In genomic region chr8:18328521-18328920, GRCm38 (mm10) we compare ENCODE assay signal across 20 mouse cellular contexts.
DNase-seq lines count a peak whose midpoint lies in the region; ATAC-seq and TF ChIP-seq lines count a peak whose summit lies in the region.
"Had no signal": no experiment of that assay in that cellular context is flagged by ENCODE, and none has a peak within 500 bp of the region (broad histone marks: within the 10 kb centered on the region; RNA-seq: fewer than 3 reads in every experiment).

No protein-coding gene starts in this region.

- no peak overlapping the region for H3K4me3 ChIP-seq in liver, adult 2 months (ENCODE audit: insufficient read depth, low read depth, low read length)
- H3K4me3 ChIP-seq in liver, embryonic 11.5 days (ENCODE audit: low read depth, low read length) = no peak overlapping the region
- H3K4me3 ChIP-seq: embryonic facial prominence, embryonic 12.5 days; forebrain, embryonic 12.5 days; heart, embryonic 12.5 days; hindbrain, embryonic 10.5 days had no signal

- TF ChIP-seq POLR2A in liver, adult 2 months (IDR thresholded peaks at IDR 0.05; ENCODE audit: extremely low read depth, insufficient read depth, low read length) = no peak

- no peaks in the 10 kb centered on the region for H3K27me3 ChIP-seq in liver, adult 2 months (ENCODE audit: control insufficient read depth, insufficient read depth, low read length)
- no peaks in the 10 kb centered on the region for H3K27me3 ChIP-seq in liver, embryonic 11.5 days (replicated peaks; ENCODE audit: control insufficient read depth, insufficient read depth, low read length)
- H3K27me3 ChIP-seq: embryonic facial prominence, embryonic 12.5 days; forebrain, embryonic 12.5 days; heart, embryonic 12.5 days had no signal

- peak; percentile 1 for DNase-seq in liver, adult 2 months (ENCODE audit: extremely low read depth, low read depth, low spot score)
- no peak for DNase-seq in liver, embryonic 11.5 days (ENCODE audit: low spot score)
- DNase-seq in kidney, adult 9 months = peak; percentile 84
- peak; percentile 54 for DNase-seq in kidney, postnatal 10 days
- peak; percentile 7 for DNase-seq in kidney, postnatal 4 days
- no peak for DNase-seq in adrenal gland, postnatal 36 days
- DNase-seq: adrenal gland, adult 8-10 months; cerebellum, adult 11 months; cerebellum, adult 8-10 months; cerebellum, postnatal 14 days; embryo, embryonic 11 days; gastrocnemius, postnatal 10 days; heart, adult 18-20 months had no signal

- no peaks in the 10 kb centered on the region for H3K36me3 ChIP-seq in liver, adult 2 months (ENCODE audit: control insufficient read depth, insufficient read depth, low read length)
- H3K36me3 ChIP-seq in liver, embryonic 11.5 days (ENCODE audit: control insufficient read depth, insufficient read depth, low read length) = no peaks in the 10 kb centered on the region
- H3K36me3 ChIP-seq: embryonic facial prominence, embryonic 12.5 days; forebrain, embryonic 12.5 days; heart, embryonic 12.5 days; hindbrain, embryonic 10.5 days had no signal

- no peak overlapping the region for H3K27ac ChIP-seq in liver, adult 2 months (replicated peaks; ENCODE audit: insufficient read depth, low read depth, low read length)
- H3K27ac ChIP-seq in liver, embryonic 11.5 days (ENCODE audit: low read depth, low read length) = no peak overlapping the region
- H3K27ac ChIP-seq: embryonic facial prominence, embryonic 12.5 days; forebrain, embryonic 12.5 days; hindbrain, embryonic 10.5 days; hindbrain, embryonic 14.5 days had no signal

- H3K9me3 ChIP-seq in liver, embryonic 11.5 days (ENCODE audit: control insufficient read depth, low read length) = no peaks in the 10 kb centered on the region
- H3K9me3 ChIP-seq: embryonic facial prominence, embryonic 12.5 days; forebrain, embryonic 12.5 days; heart, embryonic 12.5 days; hindbrain, embryonic 10.5 days had no signal

- H3K9ac ChIP-seq in liver, adult 2 months (ENCODE audit: low read depth, low read length) = no peak overlapping the region
- H3K9ac ChIP-seq in liver, embryonic 11.5 days (ENCODE audit: low read depth, low read length) = no peak overlapping the region
- H3K9ac ChIP-seq: embryonic facial prominence, embryonic 12.5 days; forebrain, embryonic 12.5 days; heart, embryonic 12.5 days; hindbrain, embryonic 14.5 days had no signal

- TF ChIP-seq CTCF in liver, adult 2 months (IDR thresholded peaks at IDR 0.05; ENCODE audit: low read depth, low read length) = no peak

- WGBS in liver, adult 2 months = 78% methylated on average over 2 of the region's 2 CpGs
- 86% methylated on average over 2 of the region's 2 CpGs for WGBS in liver, embryonic 11.5 days

- H3K79me2 ChIP-seq in liver, adult 2 months (ENCODE audit: control insufficient read depth, insufficient read depth, low read length) = no peaks in the 10 kb centered on the region

- no peaks in the 10 kb centered on the region for H3K4me1 ChIP-seq in liver, adult 2 months (ENCODE audit: control insufficient read depth, insufficient read depth, low read length)
- H3K4me1 ChIP-seq in liver, embryonic 11.5 days (replicated peaks; ENCODE audit: control insufficient read depth, insufficient read depth, low read length) = no peaks in the 10 kb centered on the region
- H3K4me1 ChIP-seq: embryonic facial prominence, embryonic 12.5 days; forebrain, embryonic 12.5 days; heart, embryonic 12.5 days; hindbrain, embryonic 10.5 days had no signal

- no peak overlapping the region for H3K4me2 ChIP-seq in liver, embryonic 11.5 days
- H3K4me2 ChIP-seq: embryonic facial prominence, embryonic 12.5 days; forebrain, embryonic 12.5 days; heart, embryonic 12.5 days; hindbrain, embryonic 14.5 days had no signal

- ATAC-seq in liver, embryonic 11.5 days (replicated peaks; ENCODE audit: low FRiP score) = no peak
- no peak for ATAC-seq in erythroid progenitor cell, adult 5-6 weeks (replicated peaks; ENCODE audit: low FRiP score, poor library complexity, severe bottlenecking)
- ATAC-seq: forebrain, embryonic 16.5 days had no signal

Comparison
In these comparisons a context has a peak if more than half of its experiments do, and no peak if none do; other contexts are left out.
1. DNase-seq: peak in liver, adult 2 months (single experiment), kidney, adult 9 months (single experiment), kidney, postnatal 10 days (single experiment) and kidney, postnatal 4 days (2 of 2); none in liver, embryonic 11.5 days (single experiment) and adrenal gland, postnatal 36 days (0 of 2).